Mouse (Mus musculus) retina, postnatal 1 day (tissue): ENCODE data around the gene Olfr710.
"Not testable (repeated sequence)": the region's sequence is repeated elsewhere in the genome, so short reads cannot be mapped to it uniquely, and the experiment has no call there.

Experiments used
- DNase-seq: peaks from one replicate; pipeline ENCODE4 v3.0.0-alpha.2; 2012

Gene Olfr710

DNA sequence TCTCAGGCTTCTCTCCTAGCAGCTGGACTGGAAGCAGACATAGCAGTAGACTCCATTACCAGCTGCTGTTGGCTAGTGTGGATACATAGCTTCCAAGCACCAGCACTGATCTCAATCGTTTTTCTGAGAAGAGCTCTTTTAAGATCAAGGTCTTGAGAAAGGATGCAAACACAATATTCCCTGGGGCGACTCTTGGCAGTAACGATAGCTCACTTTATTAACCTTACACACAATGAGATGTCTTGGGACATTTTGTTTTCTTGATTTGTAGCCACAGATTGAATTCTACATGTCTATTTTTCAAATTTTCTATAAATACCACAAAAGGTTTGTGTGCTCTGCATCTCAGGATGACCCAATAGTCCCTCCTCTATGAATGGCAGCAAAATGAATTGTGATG lies at the start of gene Olfr710:
TSS of gene Olfr710 (minus strand) at position 101 of the 400 bp plus-strand sequence.
- no peak for DNase-seq

DNA sequence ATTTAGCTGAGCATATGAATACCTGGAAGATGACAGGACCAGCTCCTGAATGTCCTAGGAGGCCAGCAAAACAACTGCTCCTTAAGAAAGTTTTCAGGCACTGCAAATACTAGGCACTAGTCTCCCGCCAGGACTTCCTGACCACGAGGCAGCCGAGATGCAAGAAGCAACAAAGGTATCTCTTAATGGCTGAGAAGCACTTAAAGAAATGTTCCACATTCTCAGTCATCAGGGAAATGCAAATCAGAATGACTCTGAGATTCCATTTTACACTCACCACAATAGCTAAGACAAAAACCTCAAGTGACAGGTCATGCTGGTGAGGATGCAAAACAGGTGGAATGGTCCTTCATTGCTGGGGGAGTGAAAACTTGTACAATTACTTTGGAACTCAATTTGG lies 37.1 kb upstream of the Olfr710 start:
- no peak for DNase-seq

DNA sequence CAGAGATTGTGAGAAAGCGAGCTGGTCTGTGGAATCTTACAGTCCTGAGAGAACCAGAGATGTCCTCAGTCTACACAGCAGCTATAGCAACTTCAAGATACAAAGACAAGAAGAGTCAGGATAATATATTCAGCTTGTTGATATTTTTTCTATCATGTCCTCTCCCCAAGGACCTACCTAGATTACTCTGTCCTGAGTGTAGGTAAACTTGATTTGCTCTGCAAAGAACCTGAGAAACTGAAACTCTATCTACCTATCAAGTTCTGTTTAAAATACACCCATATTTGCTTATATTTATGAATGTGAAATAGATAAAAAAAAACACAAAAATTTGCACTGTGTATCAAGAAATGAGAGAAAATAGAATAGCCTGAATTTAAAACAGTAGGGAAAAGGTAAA lies 27.2 kb upstream of the Olfr710 start, which contains the start of gene Olfr711:
TSS of gene Olfr711 (minus strand) at position 101 of the 400 bp plus-strand sequence.
- no peak for DNase-seq

DNA sequence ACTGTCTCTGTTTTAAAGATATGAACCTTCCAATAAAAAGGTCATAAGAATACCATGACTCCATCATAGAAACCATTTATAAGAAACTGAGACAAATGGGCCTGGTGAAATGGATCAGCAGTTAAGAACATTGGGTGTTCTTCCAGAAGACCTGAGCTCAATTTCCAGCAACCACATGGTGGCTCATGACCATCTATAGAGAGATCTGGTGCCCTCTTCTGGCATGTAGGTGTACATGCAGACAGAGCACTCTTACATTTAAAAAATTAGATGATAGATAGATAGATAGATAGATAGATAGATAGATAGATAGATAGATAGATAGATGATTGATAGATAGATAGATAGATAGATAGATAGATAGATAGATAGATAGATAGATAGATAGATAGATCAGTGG lies 19.4 kb upstream of the Olfr710 start:
- DNase-seq = not testable (repeated sequence)

DNA sequence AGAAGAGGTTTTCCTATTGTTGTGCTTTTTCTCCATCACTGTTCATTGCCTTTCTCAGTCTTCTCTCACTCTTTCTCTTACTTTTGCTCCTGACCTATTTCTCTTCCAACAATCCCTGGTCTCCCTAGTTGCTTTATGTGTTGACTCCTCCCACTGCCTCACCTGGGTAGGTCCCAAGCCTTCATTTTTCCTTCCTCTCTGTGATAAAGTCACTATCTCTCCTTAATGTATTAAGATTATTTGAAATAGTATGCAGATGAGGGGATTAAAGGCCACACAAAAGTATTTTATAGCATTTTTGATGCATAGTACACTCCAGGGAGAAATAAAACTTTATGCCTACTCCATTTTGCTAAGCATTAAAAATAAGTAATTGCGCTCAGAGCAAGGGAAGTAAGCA lies 15.7 kb upstream of the Olfr710 start, which contains the start of gene Olfr6:
TSS of gene Olfr6 (minus strand) at position 101 of the 400 bp plus-strand sequence.
- DNase-seq = no peak

GRCm38 (mm10) chr7:106932119-106932518 lies 16.0 kb downstream of the Olfr710 start, which contains the start of gene Olfr709-ps1:
TSS of gene Olfr709-ps1 (minus strand) at chr7:106932219.
- DNase-seq = no peak

DNA sequence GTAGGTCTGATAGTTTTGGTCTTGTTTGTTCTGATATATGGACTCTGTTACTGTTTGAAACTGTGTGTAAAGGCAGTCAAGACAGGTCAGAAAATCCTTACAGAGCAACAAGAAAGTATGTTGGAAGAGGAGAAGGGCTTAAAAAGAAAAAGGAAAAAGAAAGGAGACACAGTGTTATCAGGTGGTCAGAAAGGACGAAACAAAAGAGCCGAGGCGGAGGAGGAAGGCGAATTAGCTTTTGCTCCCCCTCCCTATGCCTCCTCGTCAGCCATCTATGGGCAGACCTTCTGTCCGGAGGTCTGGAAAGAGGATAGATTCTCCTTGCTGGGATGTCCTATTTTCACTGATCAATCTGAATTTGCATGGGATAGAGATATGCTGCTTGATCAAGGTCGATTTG lies 27.2 kb downstream of the Olfr710 start:
- DNase-seq = not testable (repeated sequence)

DNA sequence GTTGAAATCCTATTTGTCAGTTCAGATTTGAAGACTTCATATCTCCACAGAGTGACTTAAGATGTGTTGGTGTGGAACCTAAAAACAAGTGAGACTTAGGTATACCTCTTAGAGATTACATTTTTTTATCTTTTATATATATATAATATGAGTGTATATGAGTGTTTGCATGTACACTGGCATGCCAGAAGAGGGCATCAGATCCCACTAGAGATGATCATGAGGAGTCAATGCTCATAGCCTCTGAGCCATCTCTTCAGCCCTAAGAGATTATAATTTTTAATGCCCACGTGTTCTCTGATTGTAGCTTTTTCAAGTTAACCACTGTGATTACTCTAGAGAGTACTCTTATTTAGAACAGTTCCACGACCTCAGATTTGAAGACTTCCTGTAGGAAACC lies 40.4 kb downstream of the Olfr710 start, which contains the start of gene Olfr1532-ps1:
TSS of gene Olfr1532-ps1 (plus strand) at position 326 of the 400 bp plus-strand sequence.
- no peak for DNase-seq

GRCm38 (mm10) chr7:106901141-106901540 lies 47.0 kb downstream of the Olfr710 start, which contains the start of gene Olfr707:
TSS of gene Olfr707 (minus strand) at chr7:106901241.
- not testable (repeated sequence) for DNase-seq
